Mouse (Mus musculus): ENCODE measurements around the gene Arntl. TPM values are rescaled to one million over a fixed set of nuclear protein-coding genes. Genes with fewer than 3 reads are reported as not detected.

The Arntl gene
- polyA plus RNA-seq, 1 experiment from 2014 or later = 7.0 TPM

DNA sequence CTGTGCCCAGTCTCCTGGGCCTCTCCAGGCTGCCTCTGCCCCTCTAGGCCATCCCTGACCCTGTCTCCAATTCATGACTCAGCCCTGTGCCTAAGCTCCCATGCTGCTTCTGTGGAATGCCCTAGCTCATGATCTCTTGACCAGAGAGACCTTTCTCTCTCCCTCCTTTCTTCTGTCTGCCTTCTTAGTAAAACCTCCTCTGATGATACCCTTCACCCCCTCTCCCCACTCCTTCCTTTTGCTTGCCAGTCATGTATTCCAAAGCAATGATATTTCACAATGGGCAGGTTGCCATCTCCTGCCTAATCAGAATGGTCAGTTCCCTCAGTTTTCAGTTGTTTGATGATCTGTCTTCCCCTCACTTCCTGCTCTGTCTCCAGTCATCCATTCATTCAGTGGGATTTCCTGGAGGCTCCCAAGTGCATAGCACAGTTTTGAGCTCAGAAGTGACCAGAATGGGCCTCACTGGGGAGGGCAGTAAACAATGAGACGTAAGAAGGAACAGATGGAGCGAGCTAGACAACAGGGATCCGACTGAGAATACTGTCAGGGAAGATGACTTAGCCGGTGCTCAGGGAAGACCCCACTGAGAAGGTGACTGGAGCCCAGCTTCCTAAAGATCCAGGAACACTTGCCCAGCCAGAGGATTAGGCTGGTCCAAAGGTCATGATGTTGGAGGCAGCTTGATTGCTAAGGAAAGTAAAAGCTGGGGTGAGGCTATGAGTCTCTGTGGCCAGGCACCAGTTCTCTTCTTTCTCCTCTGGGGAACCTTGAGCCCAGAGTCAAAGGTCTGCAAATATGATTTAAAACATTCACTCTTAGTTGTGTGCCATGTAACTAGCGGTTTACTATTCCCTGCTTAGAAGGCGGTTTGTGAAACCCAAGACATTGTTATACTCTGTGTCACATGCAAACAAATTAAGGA is 7.2 kb downstream of the Arntl start:
- Histone ChIP-seq H3K9ac (replicated peaks) (no peak overlapping the region), H3K36me3 (replicated peaks; ENCODE audit: insufficient read depth, low read length) (no peaks in the 10 kb centered on the region), H3K4me2 (ENCODE audit: low read depth, low read length) (no peak overlapping the region), H3K4me1 (ENCODE audit: insufficient read depth) (peaks cover 12% of the 10 kb centered on the region), H3K27ac (ENCODE audit: low read depth) (no peak overlapping the region), H3K27me3 (ENCODE audit: insufficient read depth, low read length) (no peaks in the 10 kb centered on the region), H3K4me3 (ENCODE audit: low read depth, low read length) (no peak overlapping the region), H3K9me3 (ENCODE audit: low read length) (no peaks in the 10 kb centered on the region)
- DNase-seq (no peak), ATAC-seq (no peak)
- 37% methylated on average over 6 of the region's 6 CpGs for WGBS (ENCODE audit: insufficient replicate concordance)
- TF ChIP-seq EP300 (IDR thresholded peaks at IDR 0.05; ENCODE audit: low read depth) = no peak
- TF ChIP-seq CTCF (IDR thresholded peaks at IDR 0.05; ENCODE audit: low read depth) = no peak

DNA sequence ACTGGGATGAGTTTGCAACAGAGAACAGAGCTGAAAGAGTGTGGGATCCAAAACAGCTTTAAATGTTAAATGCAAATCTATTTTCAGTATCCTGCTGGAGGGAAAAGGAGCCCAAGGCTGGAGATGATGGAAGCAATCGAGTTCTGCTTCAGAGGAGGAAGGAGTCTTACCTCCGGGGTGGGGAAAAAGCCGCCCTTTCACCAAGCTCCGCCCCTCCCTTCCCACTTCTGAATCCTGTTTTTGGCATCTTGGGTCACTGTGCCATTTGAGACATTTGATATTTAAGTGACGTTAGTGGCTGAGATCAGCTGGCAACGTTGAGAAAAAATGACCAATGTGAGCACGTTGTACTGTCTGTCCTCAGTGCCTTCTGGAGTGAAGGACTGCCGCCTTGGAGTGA is 8.9 kb downstream of the Arntl start:
- no peaks in the 10 kb centered on the region for H3K9me3 ChIP-seq (ENCODE audit: low read length)
- no peak overlapping the region for H3K27ac ChIP-seq (ENCODE audit: low read depth)
- H3K4me2 ChIP-seq (ENCODE audit: low read depth, low read length) = no peak overlapping the region
- 46% methylated on average over 8 of the region's 8 CpGs for WGBS (ENCODE audit: insufficient replicate concordance)
- no peak for ATAC-seq
- DNase-seq = no peak
- no peak overlapping the region for H3K4me3 ChIP-seq (ENCODE audit: low read depth, low read length)
- H3K36me3 ChIP-seq (replicated peaks; ENCODE audit: insufficient read depth, low read length) = no peaks in the 10 kb centered on the region
- no peak for TF ChIP-seq EP300 (IDR thresholded peaks at IDR 0.05; ENCODE audit: low read depth)
- TF ChIP-seq CTCF (IDR thresholded peaks at IDR 0.05; ENCODE audit: low read depth) = no peak
- peaks cover 10% of the 10 kb centered on the region; the same call in 1 of the 2 replicates for H3K4me1 ChIP-seq (ENCODE audit: insufficient read depth)
- no peaks in the 10 kb centered on the region for H3K27me3 ChIP-seq (ENCODE audit: insufficient read depth, low read length)
- H3K9ac ChIP-seq (replicated peaks) = no peak overlapping the region

GRCm38 (mm10) chr7:113219416-113219815 is 12.2 kb downstream of the Arntl start:
- TF ChIP-seq CTCF (IDR thresholded peaks at IDR 0.05; ENCODE audit: low read depth) (no peak), EP300 (IDR thresholded peaks at IDR 0.05; ENCODE audit: low read depth) (no peak)
- no peaks in the 10 kb centered on the region for H3K27me3 ChIP-seq (ENCODE audit: insufficient read depth, low read length)
- no peaks in the 10 kb centered on the region for H3K36me3 ChIP-seq (replicated peaks; ENCODE audit: insufficient read depth, low read length)
- peaks cover 5% of the 10 kb centered on the region; the same call in 1 of the 2 replicates for H3K4me1 ChIP-seq (ENCODE audit: insufficient read depth)
- WGBS (ENCODE audit: insufficient replicate concordance) = 54% methylated on average over 13 of the region's 13 CpGs
- H3K27ac ChIP-seq (ENCODE audit: low read depth) = no peak overlapping the region
- H3K9ac ChIP-seq (replicated peaks) = no peak overlapping the region
- H3K4me2 ChIP-seq (ENCODE audit: low read depth, low read length) = no peak overlapping the region
- H3K4me3 ChIP-seq (ENCODE audit: low read depth, low read length) = no peak overlapping the region
- ATAC-seq = no peak
- H3K9me3 ChIP-seq (ENCODE audit: low read length) = no peaks in the 10 kb centered on the region
- no peak for DNase-seq

DNA sequence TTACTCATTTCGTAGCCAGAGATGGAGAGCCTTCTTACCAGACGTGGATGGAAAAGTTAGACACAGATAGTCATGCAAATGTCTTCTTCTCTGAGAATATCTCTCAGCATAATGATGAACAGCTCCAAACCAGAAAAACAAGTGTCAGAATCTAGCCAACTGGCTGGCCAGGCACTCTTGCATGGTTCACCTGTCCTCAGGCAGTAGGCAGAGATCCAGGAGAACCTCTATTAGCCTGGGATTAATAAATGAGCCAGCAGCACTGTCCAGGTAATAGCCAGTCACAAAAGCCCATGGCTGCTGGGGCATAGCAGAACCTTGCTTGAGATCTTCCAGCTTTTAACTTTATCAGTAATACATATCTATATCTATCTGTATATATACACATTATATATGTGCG is 12.6 kb downstream of the Arntl start:
- no peaks in the 10 kb centered on the region for H3K9me3 ChIP-seq (ENCODE audit: low read length)
- no peaks in the 10 kb centered on the region for H3K27me3 ChIP-seq (ENCODE audit: insufficient read depth, low read length)
- H3K36me3 ChIP-seq (replicated peaks; ENCODE audit: insufficient read depth, low read length) = no peaks in the 10 kb centered on the region
- ATAC-seq = no peak
- no peak overlapping the region for H3K4me2 ChIP-seq (ENCODE audit: low read depth, low read length)
- H3K9ac ChIP-seq (replicated peaks) = no peak overlapping the region
- no peak for DNase-seq
- no peak overlapping the region for H3K4me3 ChIP-seq (ENCODE audit: low read depth, low read length)
- WGBS (ENCODE audit: insufficient replicate concordance) = 74% methylated on average over 3 of the region's 3 CpGs
- TF ChIP-seq CTCF (IDR thresholded peaks at IDR 0.05; ENCODE audit: low read depth) (no peak), EP300 (IDR thresholded peaks at IDR 0.05; ENCODE audit: low read depth) (no peak)
- peaks cover under 1% of the 10 kb centered on the region; the same call in 1 of the 2 replicates for H3K4me1 ChIP-seq (ENCODE audit: insufficient read depth)
- no peak overlapping the region for H3K27ac ChIP-seq (ENCODE audit: low read depth)

DNA sequence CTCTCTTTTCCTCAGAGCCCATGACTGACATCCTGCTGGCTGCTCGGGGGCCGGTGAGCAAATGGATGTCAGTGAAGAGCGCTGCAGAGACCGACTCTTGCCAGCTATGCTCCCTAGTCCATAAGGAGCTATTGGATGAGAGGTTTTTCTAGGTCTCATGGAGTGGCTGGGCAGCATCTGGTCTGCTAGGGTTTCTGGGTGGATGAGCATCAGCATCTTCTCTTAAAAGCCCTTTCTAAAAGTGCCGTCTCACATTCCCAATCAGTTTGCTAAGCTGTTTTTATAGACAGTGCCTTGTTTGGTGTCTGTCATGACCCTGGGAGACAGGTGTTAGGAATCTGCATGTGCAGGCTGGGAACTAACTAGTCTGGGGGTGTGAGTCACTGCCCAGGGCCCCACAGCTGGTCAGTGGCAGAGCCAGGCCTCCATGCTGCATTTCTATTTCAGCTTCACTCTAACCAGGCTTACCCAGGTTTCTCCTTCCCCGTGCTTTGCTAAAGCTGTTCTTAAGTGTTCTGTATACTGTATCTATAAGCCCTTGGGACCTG is 13.5 kb downstream of the Arntl start:
- no peaks in the 10 kb centered on the region for H3K9me3 ChIP-seq (ENCODE audit: low read length)
- 67% methylated on average over 6 of the region's 6 CpGs for WGBS (ENCODE audit: insufficient replicate concordance)
- ATAC-seq = no peak

DNA sequence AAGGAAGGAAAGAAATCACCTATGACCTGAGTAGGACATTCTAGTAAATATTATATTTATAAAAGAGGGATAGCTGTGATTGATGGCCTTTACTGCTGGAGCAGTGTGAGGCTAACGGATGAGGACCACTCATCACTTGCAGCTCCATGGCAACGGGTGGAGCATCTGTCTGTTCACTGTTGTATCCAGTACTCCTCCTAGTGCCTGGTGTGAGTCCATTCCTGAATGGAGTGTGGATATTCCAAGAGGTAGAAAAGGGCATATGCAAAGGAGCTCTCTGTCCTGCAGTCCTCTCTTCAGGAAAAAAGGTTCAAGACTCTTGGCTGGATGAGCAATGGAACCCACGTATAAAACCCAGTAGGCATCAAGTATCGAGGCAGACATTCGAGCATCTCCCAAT is 15.6 kb downstream of the Arntl start:
- Histone ChIP-seq H3K4me2 (ENCODE audit: low read depth, low read length) (no peak overlapping the region), H3K27me3 (ENCODE audit: insufficient read depth, low read length) (no peaks in the 10 kb centered on the region), H3K9ac (replicated peaks) (no peak overlapping the region), H3K27ac (ENCODE audit: low read depth) (no peak overlapping the region), H3K4me3 (ENCODE audit: low read depth, low read length) (no peak overlapping the region), H3K36me3 (replicated peaks; ENCODE audit: insufficient read depth, low read length) (no peaks in the 10 kb centered on the region), H3K4me1 (ENCODE audit: insufficient read depth) (peaks cover 3% of the 10 kb centered on the region; the same call in 1 of the 2 replicates), H3K9me3 (ENCODE audit: low read length) (no peaks in the 10 kb centered on the region)
- whole genome bisulfite sequencing (ENCODE audit: insufficient replicate concordance) = 77% methylated on average over 5 of the region's 5 CpGs
- TF ChIP-seq CTCF (IDR thresholded peaks at IDR 0.05; ENCODE audit: low read depth) = no peak
- no peak for TF ChIP-seq EP300 (IDR thresholded peaks at IDR 0.05; ENCODE audit: low read depth)
- no peak for ATAC-seq
- DNase-seq = no peak

More for the DNA sequence above, 13.5 kb downstream of the Arntl start:
- no peaks in the 10 kb centered on the region for H3K27me3 ChIP-seq (ENCODE audit: insufficient read depth, low read length)
- no peak overlapping the region for H3K4me3 ChIP-seq (ENCODE audit: low read depth, low read length)
- no peak overlapping the region for H3K4me2 ChIP-seq (ENCODE audit: low read depth, low read length)
- TF ChIP-seq EP300 (IDR thresholded peaks at IDR 0.05; ENCODE audit: low read depth) (no peak), CTCF (IDR thresholded peaks at IDR 0.05; ENCODE audit: low read depth) (no peak)
- no peaks in the 10 kb centered on the region for H3K4me1 ChIP-seq (ENCODE audit: insufficient read depth)
- no peak for DNase-seq
- no peak overlapping the region for H3K9ac ChIP-seq (replicated peaks)
- H3K36me3 ChIP-seq (replicated peaks; ENCODE audit: insufficient read depth, low read length) = no peaks in the 10 kb centered on the region
- no peak overlapping the region for H3K27ac ChIP-seq (ENCODE audit: low read depth)

All from liver, postnatal 0 days (tissue).